7 mouse cellular contexts compared by ENCODE assay signal in the genomic region with DNA sequence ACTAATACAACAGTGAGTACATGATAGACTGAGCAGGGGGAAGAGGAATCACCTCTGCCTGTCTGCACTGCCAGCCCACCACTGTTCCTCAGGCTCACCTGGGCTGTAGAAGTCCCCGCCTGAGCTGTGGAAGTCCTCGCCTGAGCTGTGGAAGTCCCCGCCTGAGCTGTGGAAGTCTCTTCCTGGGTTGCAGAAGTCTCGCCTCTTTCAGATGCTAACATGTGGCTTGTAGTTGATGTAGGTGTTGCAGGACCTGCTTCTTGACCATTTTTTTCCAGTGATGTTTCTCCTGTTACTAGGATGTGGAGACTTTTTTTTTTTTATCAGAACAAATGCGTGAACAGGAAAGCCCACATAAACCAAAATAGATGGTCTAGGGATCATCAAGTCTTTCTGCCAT. TPM values are rescaled to one million over a fixed set of nuclear protein-coding genes. Genes with fewer than 3 reads are reported as not detected.
ATAC-seq lines count a peak whose summit lies in the region.
"Had no signal": no experiment of that assay in that cellular context is flagged by ENCODE, and none has a peak within 500 bp of the region (broad histone marks: within the 10 kb centered on the region; RNA-seq: fewer than 3 reads in every experiment).

No protein-coding gene starts in this region.

- peak; percentile 92 for ATAC-seq in CD4-positive, CD25-positive, alpha-beta regulatory T cell, adult 4 months
- peak; percentile 94 for ATAC-seq in activated CD4-positive, CD25-positive, alpha-beta regulatory T cell, adult 4 months
- peak; percentile 88 for ATAC-seq in inflammation-experienced regulatory T-cells, adult 6 months
- ATAC-seq in neutrophil, adult 5-6 weeks (ENCODE audit: extremely low read depth, insufficient number of reproducible peaks, low FRiP score, poor library complexity, severe bottlenecking), result 0 out of 2 replicates have a peak, but pooled peaks have one; percentile 26

RNA-seq across cellular contexts. Expression of a gene that starts 6.7 kb away (rescaled TPM):
- polyA plus RNA-seq in CD4-positive, CD25-positive, alpha-beta regulatory T cell, adult 4 months (2017; shearing (Covaris generic)), result 1 to 10 TPM in 1 of 2 experiments, not detected in 1; 1.1 TPM
- 1 to 10 TPM; 1.0 to 1.1 TPM for polyA plus RNA-seq in activated CD4-positive, CD25-positive, alpha-beta regulatory T cell, adult 4 months (2017; shearing (Covaris generic))
- polyA plus RNA-seq in inflammation-experienced regulatory T-cells, adult 6 months (2017; shearing (Covaris generic)), result 1 to 10 TPM in 1 of 3 experiments, under 1 TPM in 2; 0.38 to 3.6 (median 0.42) TPM
- total RNA-seq in neutrophil, adult 5-6 weeks (2017), result 144 and 146 TPM in 2 replicates
- total RNA-seq: G1E, MEL had no signal
- polyA plus RNA-seq: G1E had no signal

RNA-seq across cellular contexts. Expression of a gene that starts 18.5 kb away (rescaled TPM):
- under 1 TPM; 0.09 to 0.16 TPM for polyA plus RNA-seq in CD4-positive, CD25-positive, alpha-beta regulatory T cell, adult 4 months (2017; shearing (Covaris generic))
- under 1 TPM; 0.13 to 0.27 TPM for polyA plus RNA-seq in activated CD4-positive, CD25-positive, alpha-beta regulatory T cell, adult 4 months (2017; shearing (Covaris generic))
- under 1 TPM in 2 of 3 experiments, not detected in 1; 0.16 to 0.50 TPM for polyA plus RNA-seq in inflammation-experienced regulatory T-cells, adult 6 months (2017; shearing (Covaris generic))
- total RNA-seq in neutrophil, adult 5-6 weeks (2017), result 10.4 and 12.3 TPM in 2 replicates
- total RNA-seq: ES-E14, MEL had no signal
- polyA plus RNA-seq: G1E had no signal

Comparison
In these comparisons a context has a peak if more than half of its experiments do, and no peak if none do; other contexts are left out.
1. Peak in every context shown above with its lines: ATAC-seq.
2. ATAC-seq: peak in every context shown above with its lines; median percentile 94 in activated CD4-positive, CD25-positive, alpha-beta regulatory T cell, adult 4 months; 92 in CD4-positive, CD25-positive, alpha-beta regulatory T cell, adult 4 months; 88 in inflammation-experienced regulatory T-cells, adult 6 months; 26 in neutrophil, adult 5-6 weeks.